Mouse (Mus musculus) hindbrain, embryonic 11.5 days (tissue): Measurements from ENCODE around the gene Gramd1b. TPM values are rescaled to one million over a fixed set of nuclear protein-coding genes. Genes with fewer than 3 reads are reported as not detected.

Source experiments
- ATAC-seq: fragments of 200-750 bp; cut with Nextera tagmentation; 2 replicates; pipeline ENCODE4 v1.8.0; 2017; ENCODE audit warnings: mild to moderate bottlenecking, moderate TSS enrichment, moderate library complexity; ENCODE audit not compliant: low FRiP score
- DNase-seq: peaks from one replicate; pipeline ENCODE4 v3.0.0-alpha.2; 2015; ENCODE audit warnings: low spot score
- H3K27ac ChIP-seq: fragments of 300-500 bp; sonication (generic); 2 replicates; pipeline ENCODE4 v1.5.1; 2014; ENCODE audit warnings: mild to moderate bottlenecking, low read depth, low read length
- H3K27me3 ChIP-seq: fragments of 300-500 bp; sonication (generic); 2 replicates; pipeline ENCODE4 v1.6.1; 2014; ENCODE audit warnings: mild to moderate bottlenecking, low read length, moderate library complexity, mixed read lengths; ENCODE audit not compliant: control insufficient read depth, insufficient read depth
- H3K36me3 ChIP-seq: fragments of 300-500 bp; sonication (generic); 2 replicates; pipeline ENCODE4 v1.6.1; 2014; ENCODE audit warnings: mild to moderate bottlenecking, low read length, moderate library complexity, mixed read lengths; ENCODE audit not compliant: control insufficient read depth, insufficient read depth
- H3K4me1 ChIP-seq: fragments of 300-500 bp; sonication (generic); replicated peaks from 2 replicates; pipeline ENCODE4 v1.6.1; 2014; ENCODE audit warnings: low read length, mixed read lengths; ENCODE audit not compliant: control insufficient read depth, insufficient read depth
- H3K4me2 ChIP-seq: fragments of 300-500 bp; sonication (generic); replicated peaks from 2 replicates; pipeline ENCODE4 v1.6.1; 2014; ENCODE audit warnings: mild to moderate bottlenecking, low read depth, low read length
- H3K4me3 ChIP-seq: fragments of 300-500 bp; sonication (generic); 2 replicates; pipeline ENCODE4 v1.5.1; 2014; ENCODE audit warnings: low read depth, low read length
- H3K9ac ChIP-seq: fragments of 300-500 bp; sonication (generic); 2 replicates; pipeline ENCODE4 v1.6.1; 2014; ENCODE audit warnings: low read depth, low read length
- H3K9me3 ChIP-seq: fragments of 300-500 bp; sonication (generic); 2 replicates; pipeline ENCODE4 v1.6.1; 2016; ENCODE audit warnings: low read length; ENCODE audit not compliant: control insufficient read depth
- WGBS: fragments of 180-500 bp; shearing (Covaris S2); extraction: QIAGEN DNeasy Blood & Tissue Kit; methylation state at CpG from one replicate; pipeline ENCODE4 v1.1.7; 2014; 5-methylcytosine and 5-hydroxymethylcytosine counted together
- polyA plus RNA-seq: library from polyadenylated mRNA; unstranded; fragments of >200 nt; fragmentation: Nextera tagmentation; extraction: Ambion mirVana; gene quantifications from 2 replicates; pipeline ENCODE4 v1.2.1, GENCODE M21; 2014

The Gramd1b gene
- polyA plus RNA-seq, 1 experiment from 2014 or later = 5.1 TPM

DNA sequence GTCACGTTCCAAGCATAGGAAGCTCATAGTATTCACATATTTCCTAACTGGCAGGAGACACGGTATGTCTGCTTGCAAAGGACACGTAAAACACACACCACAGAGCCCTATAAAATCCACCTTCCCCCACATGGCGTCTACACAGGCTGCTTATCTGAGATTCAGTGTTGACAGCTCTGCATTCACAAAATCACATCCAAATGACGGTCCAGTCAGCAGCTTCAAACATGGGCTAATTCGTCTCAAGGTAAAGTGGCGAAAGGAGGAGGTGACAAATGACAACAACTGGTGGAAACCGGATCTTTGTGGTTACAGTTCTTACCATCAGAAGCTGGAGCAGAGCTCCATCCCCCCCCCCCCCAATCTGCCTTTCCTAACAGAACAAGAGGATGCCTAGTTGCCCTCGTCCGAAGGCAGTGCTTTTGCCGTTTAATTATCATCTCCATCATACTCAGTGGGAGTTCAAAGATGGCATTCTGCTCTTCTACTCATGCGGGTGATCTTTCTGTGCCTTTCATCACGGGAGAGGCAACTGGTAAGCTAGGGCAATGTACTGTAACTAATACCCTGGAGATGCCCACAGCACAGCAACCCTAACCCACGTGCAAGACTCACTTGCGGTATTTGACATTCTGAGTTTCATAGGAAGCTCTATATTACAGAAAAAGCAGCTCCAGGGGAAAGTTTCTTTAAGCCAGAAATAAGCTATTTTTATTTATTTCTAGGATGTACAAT, 61.6 kb downstream of the Gramd1b start:
- ATAC-seq = no peak
- no peaks in the 10 kb centered on the region for H3K9me3 ChIP-seq
- 67% methylated on average over 15 of the region's 15 CpGs for WGBS
- no peak overlapping the region for H3K4me2 ChIP-seq
- H3K27me3 ChIP-seq = no peaks in the 10 kb centered on the region
- no peaks in the 10 kb centered on the region for H3K36me3 ChIP-seq
- no peak for DNase-seq
- H3K9ac ChIP-seq = no peak overlapping the region
- H3K4me1 ChIP-seq = no peaks in the 10 kb centered on the region
- no peak overlapping the region for H3K4me3 ChIP-seq
- H3K27ac ChIP-seq = no peak overlapping the region

- Histone ChIP-seq H3K4me2 (no peak overlapping the region), H3K36me3 (no peaks in the 10 kb centered on the region), H3K27me3 (no peaks in the 10 kb centered on the region), H3K27ac (no peak overlapping the region), H3K4me3 (no peak overlapping the region), H3K9ac (no peak overlapping the region), H3K4me1 (no peaks in the 10 kb centered on the region), H3K9me3 (no peaks in the 10 kb centered on the region)
- ATAC-seq (no peak), DNase-seq (no peak)
- 65% methylated on average over 7 of the region's 7 CpGs for WGBS
Observed at GRCm38 (mm10) chr9:40466782-40467181, 64.4 kb downstream of the Gramd1b start.

DNA sequence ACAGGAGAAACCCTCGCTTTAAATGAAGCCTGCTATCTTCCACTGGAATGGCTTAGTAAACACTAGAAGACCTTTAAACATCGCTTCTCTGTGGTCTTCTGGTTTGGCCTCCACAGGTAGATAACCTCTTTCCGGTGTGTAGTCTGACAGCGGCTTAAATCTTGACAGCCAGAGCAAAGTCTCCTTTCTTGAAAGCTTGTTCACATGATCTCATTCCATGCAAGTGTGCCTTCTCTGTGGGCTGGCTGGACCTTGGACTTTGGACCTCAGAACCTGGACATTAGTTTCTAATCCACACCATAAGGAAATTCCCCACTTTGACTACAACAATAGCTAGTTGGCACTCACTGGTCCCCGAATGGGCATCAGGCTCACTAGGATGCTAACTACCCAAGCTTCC, 65.6 kb downstream of the Gramd1b start:
- no peak overlapping the region for H3K27ac ChIP-seq
- no peaks in the 10 kb centered on the region for H3K4me1 ChIP-seq
- WGBS = 92% methylated on average over 5 of the region's 5 CpGs
- H3K9ac ChIP-seq = no peak overlapping the region
- no peak overlapping the region for H3K4me3 ChIP-seq
- DNase-seq (no peak), ATAC-seq (no peak)
- H3K36me3 ChIP-seq = no peaks in the 10 kb centered on the region
- no peaks in the 10 kb centered on the region for H3K9me3 ChIP-seq
- no peak overlapping the region for H3K4me2 ChIP-seq
- no peaks in the 10 kb centered on the region for H3K27me3 ChIP-seq

DNA sequence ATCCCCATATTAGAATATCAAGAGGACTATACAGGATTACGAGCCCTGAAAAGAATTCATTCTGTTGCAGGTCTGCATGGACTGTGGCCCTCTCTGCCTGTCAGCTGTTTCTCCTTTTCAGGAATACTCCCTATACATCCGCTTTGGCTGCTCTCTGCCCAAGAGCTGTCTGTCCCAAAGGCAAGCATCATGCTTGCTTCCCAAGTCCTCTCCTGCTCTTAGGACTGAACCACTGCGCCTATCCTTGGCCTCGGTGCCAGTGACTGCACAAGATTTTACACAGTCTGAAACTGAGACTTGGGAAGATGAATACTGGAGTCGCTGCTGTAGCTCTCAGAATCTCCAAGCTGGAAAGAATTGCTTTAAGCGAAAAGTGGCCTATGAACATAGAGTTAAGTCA, 68.8 kb downstream of the Gramd1b start:
- H3K4me2 ChIP-seq = no peak overlapping the region
- no peak overlapping the region for H3K9ac ChIP-seq
- H3K27me3 ChIP-seq = no peaks in the 10 kb centered on the region
- WGBS = 80% methylated on average over 6 of the region's 6 CpGs
- no peak for DNase-seq
- no peaks in the 10 kb centered on the region for H3K4me1 ChIP-seq
- H3K4me3 ChIP-seq = no peak overlapping the region
- H3K9me3 ChIP-seq = no peaks in the 10 kb centered on the region
- no peak overlapping the region for H3K27ac ChIP-seq
- H3K36me3 ChIP-seq = no peaks in the 10 kb centered on the region
- no peak for ATAC-seq

- no peak overlapping the region for H3K4me2 ChIP-seq
- ATAC-seq (no peak), DNase-seq (no peak)
- H3K27ac ChIP-seq = no peak overlapping the region
- H3K9me3 ChIP-seq = no peaks in the 10 kb centered on the region
- WGBS = 60% methylated on average over 6 of the region's 6 CpGs
- no peak overlapping the region for H3K4me3 ChIP-seq
- no peaks in the 10 kb centered on the region for H3K27me3 ChIP-seq
- H3K36me3 ChIP-seq = no peaks in the 10 kb centered on the region
- no peaks in the 10 kb centered on the region for H3K4me1 ChIP-seq
- H3K9ac ChIP-seq = no peak overlapping the region
Observed at GRCm38 (mm10) chr9:40460781-40461180, 70.4 kb downstream of the Gramd1b start.

DNA sequence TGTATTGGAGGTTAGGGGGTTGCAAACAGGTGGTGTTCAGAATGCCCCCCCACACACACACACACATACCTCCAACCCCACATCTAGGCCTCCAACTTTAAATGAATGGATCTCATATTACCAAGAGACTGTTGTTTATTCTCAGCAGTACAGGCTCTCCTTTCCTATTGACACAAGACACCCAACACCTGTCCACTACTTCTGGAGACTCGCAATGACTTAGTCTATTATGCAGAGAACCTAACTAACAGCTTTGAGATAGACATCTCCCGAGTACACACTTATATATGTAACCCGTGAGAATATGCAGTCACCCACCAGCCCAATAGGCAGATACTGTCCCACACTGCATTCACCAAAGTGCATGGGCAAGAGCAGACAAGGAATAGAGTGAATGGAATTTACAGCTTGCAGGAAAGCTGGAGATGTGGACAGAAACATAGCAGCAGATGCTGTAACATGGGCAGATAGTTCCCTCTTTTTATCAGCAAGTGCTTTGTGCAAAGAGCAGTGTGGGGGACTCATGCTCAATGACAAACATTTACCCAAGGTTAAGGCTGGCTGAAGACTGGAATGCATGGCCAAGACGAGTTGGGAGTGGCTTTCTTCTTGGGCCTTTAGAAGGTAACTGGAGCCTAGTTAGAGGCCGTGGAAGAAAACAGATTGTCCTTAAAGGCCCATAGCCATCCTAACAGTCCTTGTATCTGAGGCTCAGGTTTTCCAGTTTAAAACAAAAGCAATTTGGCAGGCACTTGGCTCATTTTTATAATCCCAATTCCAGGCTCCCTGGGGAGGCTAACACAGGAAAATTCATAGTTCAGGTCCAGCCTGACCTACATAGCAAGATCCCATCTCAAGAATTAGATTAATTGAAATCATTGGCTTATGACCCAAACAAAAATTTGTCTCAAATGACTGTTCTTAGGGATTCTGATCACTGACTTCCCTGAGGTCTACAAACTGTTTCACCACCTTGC, 71.6 kb downstream of the Gramd1b start:
- Histone ChIP-seq H3K27me3 (no peaks in the 10 kb centered on the region), H3K4me3 (no peak overlapping the region), H3K27ac (no peak overlapping the region), H3K36me3 (no peaks in the 10 kb centered on the region), H3K9ac (no peak overlapping the region), H3K4me2 (no peak overlapping the region), H3K9me3 (no peaks in the 10 kb centered on the region), H3K4me1 (no peaks in the 10 kb centered on the region)
- ATAC-seq = no peak
- DNase-seq = no peak
- 71% methylated on average over 5 of the region's 5 CpGs for WGBS

GRCm38 (mm10) chr9:40458559-40459303, 72.5 kb downstream of the Gramd1b start:
- Histone ChIP-seq H3K9me3 (no peaks in the 10 kb centered on the region), H3K4me3 (no peak overlapping the region), H3K9ac (no peak overlapping the region), H3K27ac (no peak overlapping the region), H3K36me3 (no peaks in the 10 kb centered on the region), H3K4me2 (no peak overlapping the region), H3K27me3 (0 out of 2 replicates have a peak, but pooled peaks cover 3% of the 10 kb centered on the region), H3K4me1 (no peaks in the 10 kb centered on the region)
- DNase-seq (no peak), ATAC-seq (no peak)
- WGBS = 62% methylated on average over 4 of the region's 4 CpGs

GRCm38 (mm10) chr9:40457448-40457847, 73.7 kb downstream of the Gramd1b start:
- Histone ChIP-seq H3K9me3 (no peaks in the 10 kb centered on the region), H3K36me3 (no peaks in the 10 kb centered on the region), H3K27me3 (0 out of 2 replicates have a peak, but pooled peaks cover 3% of the 10 kb centered on the region), H3K27ac (no peak overlapping the region), H3K4me1 (no peaks in the 10 kb centered on the region), H3K4me3 (no peak overlapping the region), H3K9ac (no peak overlapping the region), H3K4me2 (no peak overlapping the region)
- DNase-seq (no peak), ATAC-seq (no peak)
- WGBS = 69% methylated on average over 5 of the region's 5 CpGs
